Mouse (Mus musculus) kidney, postnatal 0 days (tissue): ENCODE measurements around the gene Tcp11. TPM values are rescaled to one million over a fixed set of nuclear protein-coding genes. Genes with fewer than 3 reads are reported as not detected.

Experiments used
- ATAC-seq: fragments of 200-750 bp; cut with Nextera tagmentation; replicated peaks from 2 replicates; pipeline ENCODE4 v1.8.0; 2017; ENCODE audit warnings: low read depth, moderate number of reproducible peaks, moderate TSS enrichment, moderate library complexity; ENCODE audit not compliant: low FRiP score
- DNase-seq: peaks from one replicate; pipeline ENCODE4 v3.0.0-alpha.2; 2016; ENCODE audit warnings: low spot score
- H3K27ac ChIP-seq: fragments of 300-500 bp; sonication (generic); 2 replicates; pipeline ENCODE4 v1.5.1; 2014; ENCODE audit warnings: mild to moderate bottlenecking
- H3K27me3 ChIP-seq: fragments of 300-500 bp; sonication (generic); 2 replicates; pipeline ENCODE4 v1.6.1; 2014; ENCODE audit warnings: low read length, mixed read lengths; ENCODE audit not compliant: insufficient read depth
- H3K36me3 ChIP-seq: fragments of 300-500 bp; sonication (generic); 2 replicates; pipeline ENCODE4 v1.6.1; 2014; ENCODE audit warnings: low read length, mixed read lengths; ENCODE audit not compliant: insufficient read depth
- H3K4me1 ChIP-seq: fragments of 300-500 bp; sonication (generic); replicated peaks from 2 replicates; pipeline ENCODE4 v1.6.1; 2014; ENCODE audit warnings: antibody characterized with exemption, low read length, mixed read lengths; ENCODE audit not compliant: insufficient read depth
- H3K4me2 ChIP-seq: fragments of 300-500 bp; sonication (generic); 2 replicates; pipeline ENCODE4 v1.6.1; 2014; ENCODE audit warnings: mild to moderate bottlenecking, low read length, moderate library complexity, mixed read lengths
- H3K4me3 ChIP-seq: fragments of 300-500 bp; sonication (generic); replicated peaks from 2 replicates; pipeline ENCODE4 v1.5.1; 2014; ENCODE audit warnings: low read depth, low read length
- H3K9ac ChIP-seq: fragments of 300-500 bp; sonication (generic); 2 replicates; pipeline ENCODE4 v1.6.1; 2014; ENCODE audit warnings: low read depth, low read length
- H3K9me3 ChIP-seq: fragments of 300-500 bp; sonication (generic); replicated peaks from 2 replicates; pipeline ENCODE4 v1.6.1; 2016; ENCODE audit warnings: low read length, inconsistent platforms, mixed read lengths
- CTCF ChIP-seq: IDR thresholded peaks from 2 replicates; pipeline ENCODE4 v1.5.1; 2016; ENCODE audit warnings: antibody characterized with exemption, low read depth, mild to moderate bottlenecking, moderate library complexity
- WGBS: fragments of 180-500 bp; shearing (Covaris S2); extraction: QIAGEN DNeasy Blood & Tissue Kit; methylation state at CpG from one replicate; pipeline ENCODE4 v1.1.7; 2014; 5-methylcytosine and 5-hydroxymethylcytosine counted together
- polyA plus RNA-seq: library from polyadenylated mRNA; unstranded; fragments of >200 nt; fragmentation: Nextera tagmentation; extraction: Ambion mirVana; gene quantifications from 2 replicates; pipeline ENCODE4 v1.2.1, GENCODE M21; 2015

Gene Tcp11
- polyA plus RNA-seq, 1 experiment from 2014 or later, result 5.8 TPM

GRCm38 (mm10) chr17:28092297-28092696 is 11.9 kb upstream of the Tcp11 start:
- Histone ChIP-seq H3K4me1 (no peaks in the 10 kb centered on the region), H3K27me3 (no peaks in the 10 kb centered on the region), H3K9me3 (peaks cover 3% of the 10 kb centered on the region; the same call in 1 of the 2 replicates), H3K4me2 (no peak overlapping the region), H3K4me3 (no peak overlapping the region), H3K36me3 (no peaks in the 10 kb centered on the region), H3K9ac (no peak overlapping the region), H3K27ac (no peak overlapping the region)
- TF ChIP-seq CTCF, result peak; percentile 51
- DNase-seq, result no peak
- no peak for ATAC-seq
- WGBS, result 82% methylated on average over 2 of the region's 2 CpGs

GRCm38 (mm10) chr17:28088718-28089117 is 8.3 kb upstream of the Tcp11 start:
- DNase-seq, result no peak
- ATAC-seq, result no peak
- Histone ChIP-seq H3K36me3 (no peaks in the 10 kb centered on the region), H3K27ac (no peak overlapping the region), H3K27me3 (no peaks in the 10 kb centered on the region), H3K4me2 (no peak overlapping the region), H3K9me3 (no peaks in the 10 kb centered on the region), H3K4me1 (no peaks in the 10 kb centered on the region), H3K4me3 (no peak overlapping the region), H3K9ac (no peak overlapping the region)
- TF ChIP-seq CTCF, result no peak
- WGBS, result 91% methylated on average over 5 of the region's 6 CpGs

GRCm38 (mm10) chr17:28087430-28087829 is 7.0 kb upstream of the Tcp11 start:
- TF ChIP-seq CTCF, result no peak
- no peak for ATAC-seq
- Histone ChIP-seq H3K4me1 (0 out of 2 replicates have a peak, but pooled peaks cover 1% of the 10 kb centered on the region), H3K4me3 (no peak overlapping the region), H3K27ac (no peak overlapping the region; the same call in 1 of the 2 replicates), H3K9ac (no peak overlapping the region), H3K9me3 (no peaks in the 10 kb centered on the region), H3K27me3 (no peaks in the 10 kb centered on the region), H3K4me2 (no peak overlapping the region), H3K36me3 (no peaks in the 10 kb centered on the region)
- WGBS, result 34% methylated on average over 5 of the region's 5 CpGs
- no peak for DNase-seq

GRCm38 (mm10) chr17:28084964-28085363 is 4.5 kb upstream of the Tcp11 start:
- ATAC-seq (peak; percentile 24; the same call in 1 of the 2 replicates), DNase-seq (peak; percentile 96)
- 1% methylated on average over 16 of the region's 16 CpGs for WGBS
- no peaks in the 10 kb centered on the region for H3K36me3 ChIP-seq
- no peaks in the 10 kb centered on the region for H3K27me3 ChIP-seq
- no peaks in the 10 kb centered on the region for H3K9me3 ChIP-seq
- H3K4me2 ChIP-seq, result peak overlapping the region; percentile 43
- H3K4me3 ChIP-seq, result no peak overlapping the region
- no peak overlapping the region for H3K9ac ChIP-seq
- H3K4me1 ChIP-seq, result 0 out of 2 replicates have a peak, but pooled peaks cover 3% of the 10 kb centered on the region
- TF ChIP-seq CTCF, result peak; percentile 96
- no peak overlapping the region for H3K27ac ChIP-seq

GRCm38 (mm10) chr17:28084395-28084905 is 4.0 kb upstream of the Tcp11 start:
- Histone ChIP-seq H3K36me3 (no peaks in the 10 kb centered on the region), H3K4me2 (0 out of 2 replicates have a peak overlapping the region, but pooled peaks have one; percentile 43), H3K9ac (no peak overlapping the region), H3K27ac (no peak overlapping the region), H3K27me3 (no peaks in the 10 kb centered on the region), H3K4me3 (no peak overlapping the region), H3K9me3 (no peaks in the 10 kb centered on the region), H3K4me1 (0 out of 2 replicates have a peak, but pooled peaks cover 3% of the 10 kb centered on the region)
- TF ChIP-seq CTCF, result no peak
- WGBS, result 29% methylated on average over 22 of the region's 22 CpGs
- no peak for ATAC-seq
- no peak for DNase-seq

- H3K27me3 ChIP-seq, result no peaks in the 10 kb centered on the region
- DNase-seq, result no peak
- no peak for TF ChIP-seq CTCF
- ATAC-seq, result no peak; the same call in 1 of the 2 replicates
- no peaks in the 10 kb centered on the region for H3K9me3 ChIP-seq
- H3K36me3 ChIP-seq, result no peaks in the 10 kb centered on the region
- 49% methylated on average over 13 of the region's 13 CpGs for WGBS
- H3K4me3 ChIP-seq, result no peak overlapping the region
- no peak overlapping the region for H3K9ac ChIP-seq
- peak overlapping the region; percentile 16; the same call in 1 of the 2 replicates for H3K27ac ChIP-seq
- H3K4me2 ChIP-seq, result no peak overlapping the region
- peaks cover 3% of the 10 kb centered on the region; the same call in 1 of the 2 replicates for H3K4me1 ChIP-seq
Observed at GRCm38 (mm10) chr17:28082863-28083262, 2.4 kb upstream of the Tcp11 start.
